Mouse (Mus musculus): ENCODE data around the gene Gstt2.

Gene Gstt2

GRCm38 (mm10) chr10:75837248-75837759 lies at the start of gene Gstt2:
Gene Gstt2, minus strand, starts transcription at chr10:75837424.
- Histone ChIP-seq H3K36me3 (ENCODE audit: insufficient read depth, low read length) (no peaks in the 10 kb centered on the region), H3K4me1 (replicated peaks; ENCODE audit: low read depth, low read length) (peaks cover 71% of the 10 kb centered on the region), H3K27me3 (ENCODE audit: insufficient read depth, low read length) (peaks cover 4% of the 10 kb centered on the region; the same call in 1 of the 2 replicates), H3K9me3 (ENCODE audit: low read length) (no peaks in the 10 kb centered on the region), H3K4me3 (replicated peaks; ENCODE audit: low read length) (peak within 1 kb of the TSS; percentile 77)
- TF ChIP-seq CTCF (conservative IDR thresholded peaks at IDR 0.05; ENCODE audit: low read length) = peak; percentile 28
- no peak for TF ChIP-seq NANOG (IDR thresholded peaks at IDR 0.05; ENCODE audit: borderline replicate concordance, low read length)

- H3K27me3 ChIP-seq (ENCODE audit: insufficient read depth, low read length) = no peaks in the 10 kb centered on the region
- no peak overlapping the region for H3K4me3 ChIP-seq (replicated peaks; ENCODE audit: low read length)
Observed at GRCm38 (mm10) chr10:75884742-75885141, 47.5 kb upstream of the Gstt2 start.

GRCm38 (mm10) chr10:75883232-75883552 lies 46.0 kb upstream of the Gstt2 start:
- H3K4me3 ChIP-seq (replicated peaks; ENCODE audit: low read length) = peak overlapping the region; percentile 73
- no peaks in the 10 kb centered on the region for H3K9me3 ChIP-seq (ENCODE audit: low read length)
- no peaks in the 10 kb centered on the region for H3K27me3 ChIP-seq (ENCODE audit: insufficient read depth, low read length)
- H3K4me1 ChIP-seq (replicated peaks; ENCODE audit: low read depth, low read length) = peaks cover 78% of the 10 kb centered on the region
- H3K36me3 ChIP-seq (ENCODE audit: insufficient read depth, low read length) = no peaks in the 10 kb centered on the region
- no peak for TF ChIP-seq NANOG (IDR thresholded peaks at IDR 0.05; ENCODE audit: borderline replicate concordance, low read length)
- TF ChIP-seq CTCF (conservative IDR thresholded peaks at IDR 0.05; ENCODE audit: low read length) = peak; percentile 45; the same call in 1 of the 2 replicates
- TF ChIP-seq POU5F1 (IDR thresholded peaks at IDR 0.05; ENCODE audit: borderline replicate concordance, low read length) = no peak

More at GRCm38 (mm10) chr10:75884742-75885141, 47.5 kb upstream of the Gstt2 start:
- no peaks in the 10 kb centered on the region for H3K9me3 ChIP-seq (ENCODE audit: low read length)
- TF ChIP-seq POU5F1 (IDR thresholded peaks at IDR 0.05; ENCODE audit: borderline replicate concordance, low read length) (no peak), CTCF (conservative IDR thresholded peaks at IDR 0.05; ENCODE audit: low read length) (no peak), NANOG (IDR thresholded peaks at IDR 0.05; ENCODE audit: borderline replicate concordance, low read length) (no peak)
- H3K36me3 ChIP-seq (ENCODE audit: insufficient read depth, low read length) = no peaks in the 10 kb centered on the region
- peaks cover 79% of the 10 kb centered on the region for H3K4me1 ChIP-seq (replicated peaks; ENCODE audit: low read depth, low read length)

GRCm38 (mm10) chr10:75882433-75883231 lies 45.4 kb upstream of the Gstt2 start:
- TF ChIP-seq NANOG (IDR thresholded peaks at IDR 0.05; ENCODE audit: borderline replicate concordance, low read length) (no peak), CTCF (conservative IDR thresholded peaks at IDR 0.05; ENCODE audit: low read length) (no peak), POU5F1 (IDR thresholded peaks at IDR 0.05; ENCODE audit: borderline replicate concordance, low read length) (no peak)
- Histone ChIP-seq H3K9me3 (ENCODE audit: low read length) (no peaks in the 10 kb centered on the region), H3K27me3 (ENCODE audit: insufficient read depth, low read length) (no peaks in the 10 kb centered on the region), H3K4me1 (replicated peaks; ENCODE audit: low read depth, low read length) (peaks cover 78% of the 10 kb centered on the region), H3K36me3 (ENCODE audit: insufficient read depth, low read length) (no peaks in the 10 kb centered on the region), H3K4me3 (replicated peaks; ENCODE audit: low read length) (peak overlapping the region; percentile 73)

- no peaks in the 10 kb centered on the region for H3K9me3 ChIP-seq (ENCODE audit: low read length)
- H3K36me3 ChIP-seq (ENCODE audit: insufficient read depth, low read length) = no peaks in the 10 kb centered on the region
- H3K4me1 ChIP-seq (replicated peaks; ENCODE audit: low read depth, low read length) = peaks cover 74% of the 10 kb centered on the region
- H3K4me3 ChIP-seq (replicated peaks; ENCODE audit: low read length) = peak overlapping the region; percentile 71
- TF ChIP-seq CTCF (conservative IDR thresholded peaks at IDR 0.05; ENCODE audit: low read length) (no peak), NANOG (IDR thresholded peaks at IDR 0.05; ENCODE audit: borderline replicate concordance, low read length) (no peak), POU5F1 (IDR thresholded peaks at IDR 0.05; ENCODE audit: borderline replicate concordance, low read length) (peak; percentile 62; the same call in 1 of the 2 replicates)
- no peaks in the 10 kb centered on the region for H3K27me3 ChIP-seq (ENCODE audit: insufficient read depth, low read length)
Observed at GRCm38 (mm10) chr10:75881578-75882432, 44.6 kb upstream of the Gstt2 start.

- Histone ChIP-seq H3K4me3 (replicated peaks; ENCODE audit: low read length) (peak overlapping the region; percentile 71), H3K4me1 (replicated peaks; ENCODE audit: low read depth, low read length) (peaks cover 75% of the 10 kb centered on the region), H3K36me3 (ENCODE audit: insufficient read depth, low read length) (no peaks in the 10 kb centered on the region), H3K27me3 (ENCODE audit: insufficient read depth, low read length) (no peaks in the 10 kb centered on the region), H3K9me3 (ENCODE audit: low read length) (no peaks in the 10 kb centered on the region)
- TF ChIP-seq POU5F1 (IDR thresholded peaks at IDR 0.05; ENCODE audit: borderline replicate concordance, low read length) (no peak), NANOG (IDR thresholded peaks at IDR 0.05; ENCODE audit: borderline replicate concordance, low read length) (no peak), CTCF (conservative IDR thresholded peaks at IDR 0.05; ENCODE audit: low read length) (no peak)
Observed at GRCm38 (mm10) chr10:75880771-75881577, 43.8 kb upstream of the Gstt2 start.

GRCm38 (mm10) chr10:75880351-75880750 lies 43.1 kb upstream of the Gstt2 start:
- H3K36me3 ChIP-seq (ENCODE audit: insufficient read depth, low read length) = no peaks in the 10 kb centered on the region
- TF ChIP-seq POU5F1 (IDR thresholded peaks at IDR 0.05; ENCODE audit: borderline replicate concordance, low read length) (no peak), CTCF (conservative IDR thresholded peaks at IDR 0.05; ENCODE audit: low read length) (no peak), NANOG (IDR thresholded peaks at IDR 0.05; ENCODE audit: borderline replicate concordance, low read length) (no peak)
- H3K9me3 ChIP-seq (ENCODE audit: low read length) = no peaks in the 10 kb centered on the region
- no peaks in the 10 kb centered on the region for H3K27me3 ChIP-seq (ENCODE audit: insufficient read depth, low read length)
- peak overlapping the region; percentile 61 for H3K4me3 ChIP-seq (replicated peaks; ENCODE audit: low read length)
- H3K4me1 ChIP-seq (replicated peaks; ENCODE audit: low read depth, low read length) = peaks cover 76% of the 10 kb centered on the region
